Mouse (Mus musculus) heart, postnatal 25 days (tissue): ENCODE measurements around the gene Magi1. TPM values are rescaled to one million over a fixed set of nuclear protein-coding genes. Genes with fewer than 3 reads are reported as not detected.

Experiments
- DNase-seq: peaks from one replicate; pipeline ENCODE4 v3.0.0; 2022; ENCODE audit warnings: low spot score
- intact Hi-C: fragments of 180-260 bp; cut with DNase I; formaldehyde crosslinking; loops from one replicate; pipeline ENCODE4 v1.15.1; 2025
- total RNA-seq, 2 experiments: library from RNA; stranded (reverse); gene quantifications; 2 replicates each; pipeline ENCODE4 v1.2.3; 2021

The Magi1 gene
- total RNA-seq, 2 experiments from 2014 or later = 15.9 to 18.1 TPM

- DNase-seq = no peak
- intact Hi-C loops = no loop called here
These were observed 410.2 kb downstream of the Magi1 start for GRCm38 (mm10) chr6:93873536-93873935.

DNA sequence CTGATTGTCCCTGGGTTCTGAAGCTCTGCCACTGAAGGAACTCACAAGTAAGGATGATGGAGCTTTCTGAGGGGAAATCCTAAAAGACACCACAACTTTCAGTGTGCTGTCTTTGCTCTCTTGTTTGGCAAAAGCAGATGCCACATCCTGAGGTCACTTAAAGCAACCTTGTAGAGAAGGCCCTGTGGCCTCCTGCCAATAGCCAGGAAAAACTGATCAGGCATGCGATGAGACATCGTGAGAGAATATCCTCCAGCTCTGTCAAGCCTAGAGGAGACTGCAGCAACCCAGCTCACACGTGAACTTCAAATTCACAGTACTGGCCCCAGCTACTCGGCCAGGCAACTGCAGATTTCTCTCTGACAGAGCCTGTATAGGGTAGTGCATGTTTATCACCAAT is 412.2 kb downstream of the Magi1 start:
- intact Hi-C loops = no loop called here
- DNase-seq = no peak

DNA sequence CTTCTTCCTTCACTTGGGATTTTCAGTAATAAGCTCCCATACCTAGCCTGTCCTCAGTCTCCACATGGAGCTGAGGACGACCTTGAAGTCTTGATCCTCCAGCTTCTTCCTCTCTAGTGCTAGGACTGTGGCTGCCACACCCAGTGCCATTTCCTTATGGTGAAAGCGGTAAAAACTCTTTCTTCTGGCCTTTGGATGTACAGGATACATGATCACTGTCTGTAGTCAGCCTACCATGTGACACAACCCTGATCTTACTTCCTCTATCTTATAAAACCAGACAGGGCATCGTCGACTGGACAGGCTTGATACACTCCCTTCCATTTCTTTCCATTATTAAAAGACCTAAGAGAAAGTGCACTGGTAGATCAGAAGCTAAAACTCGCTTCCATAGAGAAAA is 413.7 kb downstream of the Magi1 start:
- intact Hi-C loops = no loop called here
- no peak for DNase-seq

DNA sequence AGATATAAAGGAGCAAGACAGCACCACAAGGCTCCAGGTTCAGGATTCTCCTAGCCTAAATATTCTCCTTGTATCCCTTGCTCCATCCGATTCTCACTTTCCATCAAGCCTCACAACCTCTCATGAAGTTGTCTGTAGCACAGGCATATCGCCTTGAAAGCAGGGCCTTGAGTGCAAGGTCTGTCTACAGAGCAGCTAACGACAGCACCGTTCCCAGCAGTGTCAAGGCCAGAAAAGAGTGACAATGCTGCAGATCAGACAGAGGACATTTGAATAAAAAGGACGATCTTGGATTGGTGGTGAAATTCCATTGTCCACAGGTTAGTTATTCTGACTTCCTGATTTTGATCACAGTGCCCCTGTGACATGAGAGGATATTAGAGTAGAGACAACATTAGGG is 421.5 kb downstream of the Magi1 start:
- DNase-seq = no peak
- intact Hi-C loops = no loop called here

GRCm38 (mm10) chr6:93856783-93857182 is 426.9 kb downstream of the Magi1 start:
- intact Hi-C loops = no loop called here
- DNase-seq = no peak

DNA sequence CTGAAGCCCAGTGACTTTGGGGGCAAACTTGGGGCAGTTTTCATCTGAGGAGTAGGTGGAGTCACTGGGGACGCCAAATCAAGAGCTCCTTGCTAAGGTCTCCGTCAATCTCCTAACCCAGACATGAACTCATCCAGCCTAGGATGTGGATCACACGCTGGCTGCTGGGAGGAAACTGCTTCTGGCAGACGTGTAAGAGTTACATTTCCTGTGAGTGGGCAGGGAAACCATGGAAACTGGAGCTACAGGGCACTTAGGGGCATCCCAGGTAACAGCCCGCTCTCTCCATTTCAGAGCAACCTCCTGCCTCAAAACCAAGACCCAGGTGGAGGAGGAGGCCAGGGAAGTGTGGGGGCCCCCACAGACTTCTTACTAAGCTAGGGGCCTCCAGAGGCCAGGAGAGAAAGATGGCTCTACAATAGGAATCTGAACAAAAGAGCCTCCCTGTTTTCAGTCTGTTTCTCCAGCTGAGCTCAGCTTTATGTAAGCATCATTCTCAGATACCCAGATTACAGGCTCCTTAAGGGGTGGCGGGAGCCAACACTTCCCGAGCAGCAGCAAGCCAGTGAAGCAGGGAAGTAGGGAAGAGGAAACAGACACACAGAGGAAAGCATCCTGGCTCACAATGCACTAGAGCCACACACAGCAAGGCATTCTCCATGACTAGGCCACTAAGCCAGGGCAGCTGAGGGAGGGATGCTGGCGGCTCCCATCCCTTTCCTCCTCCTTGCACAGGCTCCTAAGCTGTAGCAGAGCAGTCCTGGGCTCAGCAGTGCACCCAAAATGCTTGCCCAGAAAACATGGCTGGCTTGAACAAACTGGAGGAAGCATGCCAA is 427.7 kb downstream of the Magi1 start:
- intact Hi-C loops = no loop called here

DNA sequence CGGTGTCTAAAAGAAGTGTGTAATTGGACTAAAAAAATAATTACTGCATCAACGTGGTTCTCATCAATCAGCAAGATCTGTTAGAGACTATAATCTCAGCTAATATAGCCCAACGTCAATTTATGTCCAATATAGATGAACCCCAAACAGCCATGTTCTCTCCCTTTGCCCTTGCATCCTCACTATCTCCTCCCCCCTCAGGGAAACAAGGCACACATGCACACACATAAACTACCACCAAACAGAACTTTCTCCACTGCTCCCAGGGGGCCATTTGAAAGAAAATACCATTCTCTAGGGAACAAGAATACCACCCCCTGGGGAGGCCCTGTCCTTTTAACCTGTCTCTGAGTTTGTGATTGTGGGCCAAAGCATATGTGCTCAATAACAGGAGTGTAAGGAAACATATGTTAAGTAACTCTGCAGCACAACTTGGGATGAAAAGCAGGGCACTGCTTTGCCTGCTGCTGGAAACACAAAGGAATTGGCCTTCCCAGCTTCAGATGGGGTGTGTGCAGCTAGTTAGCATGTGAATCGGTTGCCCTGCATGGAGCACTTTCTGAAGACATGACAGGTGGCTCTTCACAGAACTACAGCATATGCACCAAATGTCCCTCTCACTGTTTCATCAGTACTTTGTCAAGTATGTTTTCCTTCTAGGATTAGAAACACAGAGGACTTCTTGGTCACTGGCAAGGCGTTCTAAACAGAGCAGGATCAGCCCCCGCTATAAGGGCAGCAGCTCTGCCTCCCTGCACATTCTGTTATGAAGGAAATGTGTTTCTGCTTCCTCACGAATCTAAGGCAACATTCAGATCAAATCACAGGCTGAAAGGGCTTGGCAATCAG is 434.6 kb downstream of the Magi1 start:
- no peak for DNase-seq
- intact Hi-C loops = no loop called here

More for the DNA sequence above, 427.7 kb downstream of the Magi1 start:
- no peak for DNase-seq

DNA sequence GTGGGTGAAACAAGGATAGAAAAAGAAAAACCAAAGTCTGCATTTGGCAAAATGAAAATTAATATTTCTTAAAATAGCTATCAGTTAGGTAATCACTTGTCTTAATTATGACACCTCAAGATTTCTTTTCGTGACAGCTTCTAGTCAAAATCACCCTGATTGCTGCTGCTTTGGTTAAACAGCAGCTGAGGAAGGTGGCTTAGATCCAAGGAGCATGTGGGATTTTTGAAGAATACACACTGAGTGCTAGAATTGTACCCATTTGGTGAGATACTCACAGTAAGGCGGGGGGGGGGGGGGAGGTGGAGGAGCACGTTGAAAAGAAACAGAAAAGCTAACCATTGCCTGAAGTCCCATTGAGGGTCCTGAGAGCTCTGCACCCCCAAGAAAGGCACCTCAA is 438.2 kb downstream of the Magi1 start:
- intact Hi-C loops = no loop called here

GRCm38 (mm10) chr6:93845080-93845479 is 438.6 kb downstream of the Magi1 start:
- DNase-seq = no peak
- intact Hi-C loops = no loop called here

More for the DNA sequence above, 438.2 kb downstream of the Magi1 start:
- no peak for DNase-seq

- intact Hi-C loops = no loop called here
- DNase-seq = no peak
These were observed 439.1 kb downstream of the Magi1 start for GRCm38 (mm10) chr6:93844576-93844975.

- intact Hi-C loops = no loop called here
- DNase-seq = no peak
These were observed 445.3 kb downstream of the Magi1 start for GRCm38 (mm10) chr6:93838398-93838797.

GRCm38 (mm10) chr6:93836585-93836984 is 447.1 kb downstream of the Magi1 start:
- intact Hi-C loops = no loop called here
- DNase-seq = no peak

DNA sequence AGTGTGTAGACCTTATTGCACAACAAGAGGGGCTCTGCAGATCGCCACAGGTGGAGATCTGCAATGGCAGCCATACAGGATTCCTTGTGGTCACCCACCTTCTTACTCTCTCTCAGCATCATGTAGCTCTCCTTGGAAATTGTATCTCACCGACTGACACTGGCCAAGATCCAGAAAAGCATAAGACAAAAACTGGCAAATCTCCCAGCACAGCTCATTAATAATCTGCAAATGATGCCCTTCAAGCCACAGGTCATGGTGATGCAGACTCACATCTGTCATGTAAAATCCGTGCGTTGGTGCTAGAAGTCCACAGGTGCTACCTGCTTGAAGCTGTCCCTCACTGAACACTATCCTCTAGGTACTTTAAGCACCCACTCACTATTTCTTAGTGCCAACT is 448.5 kb downstream of the Magi1 start:
- intact Hi-C loops = no loop called here
- no peak for DNase-seq

- DNase-seq = no peak
- intact Hi-C loops = no loop called here
These were observed 455.5 kb downstream of the Magi1 start for GRCm38 (mm10) chr6:93828262-93828661.

DNA sequence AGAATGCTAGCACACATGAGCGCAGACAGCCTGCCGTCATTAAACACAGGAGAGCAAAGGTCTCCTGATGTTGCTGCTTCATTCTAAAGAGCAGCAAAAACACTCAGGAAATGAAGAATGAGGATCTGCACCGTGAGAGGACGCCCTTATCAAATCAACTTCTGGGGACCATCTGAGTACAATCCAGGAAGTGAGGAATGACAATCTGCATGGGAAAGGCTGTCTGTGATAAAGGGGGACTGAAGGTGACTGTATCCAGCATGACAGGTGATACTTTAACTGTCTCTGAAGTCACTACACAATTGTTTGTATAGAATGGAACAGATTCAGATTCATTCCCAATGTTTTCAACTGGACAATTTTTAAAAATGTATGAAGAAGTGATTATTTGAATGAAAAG is 456.8 kb downstream of the Magi1 start:
- intact Hi-C loops = no loop called here

GRCm38 (mm10) chr6:93822221-93822897 is 461.4 kb downstream of the Magi1 start:
- DNase-seq = no peak
- intact Hi-C loops = no loop called here

More for the DNA sequence above, 456.8 kb downstream of the Magi1 start:
- no peak for DNase-seq

GRCm38 (mm10) chr6:93821512-93821911 is 462.2 kb downstream of the Magi1 start:
- intact Hi-C loops = no loop called here
- no peak for DNase-seq

- no peak for DNase-seq
- intact Hi-C loops = no loop called here
These were observed 463.8 kb downstream of the Magi1 start for GRCm38 (mm10) chr6:93819888-93820287.

DNA sequence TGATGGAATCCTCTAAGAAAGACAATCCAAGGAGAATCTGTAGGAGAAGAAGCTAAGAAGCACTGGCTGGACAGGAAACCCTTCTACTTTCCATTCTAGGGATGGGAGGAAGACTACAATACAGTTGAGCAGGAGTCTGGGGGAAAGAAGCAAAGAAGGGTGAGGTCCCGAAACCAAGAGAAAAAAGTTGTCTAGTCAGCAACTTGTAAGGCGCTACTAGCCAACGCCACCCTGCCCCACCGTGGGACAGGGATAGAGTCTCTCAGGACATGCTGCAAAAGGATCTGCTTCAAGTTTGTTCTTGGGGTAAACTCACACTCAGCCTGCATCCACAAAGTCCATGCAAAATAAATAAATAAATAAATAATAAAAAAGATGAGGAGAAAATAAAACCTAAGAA is 464.4 kb downstream of the Magi1 start:
- intact Hi-C loops = no loop called here
- DNase-seq = no peak

- DNase-seq = no peak
- intact Hi-C loops = no loop called here
These were observed 465.2 kb downstream of the Magi1 start for GRCm38 (mm10) chr6:93818494-93818893.
